Mouse (Mus musculus) adrenal gland (tissue): ENCODE results near the gene Pradc1.
"Not testable (repeated sequence)": the region's sequence is repeated elsewhere in the genome, so short reads cannot be mapped to it uniquely, and the experiment has no call there.

ENCODE experiments used
- intact Hi-C: fragments of 180-260 bp; cut with DNase I; formaldehyde crosslinking; loops from one replicate; pipeline ENCODE4 v1.15.1; 2025

Pradc1 gene

GRCm38 (mm10) chr6:85452411-85452665 lies 568 bp upstream of the Pradc1 start:
- intact Hi-C loops, result no loop called here

- intact Hi-C loops, result no loop called here
These were observed 790 bp downstream of the Pradc1 start, which contains the start of gene Cct7 for GRCm38 (mm10) chr6:85450697-85451663. Gene Cct7 (plus strand): TSS chr6:85451514.

- intact Hi-C loops, result not testable (repeated sequence)
These were observed 1.6 kb downstream of the Pradc1 start for GRCm38 (mm10) chr6:85450140-85450539.

GRCm38 (mm10) chr6:85447351-85447750 lies 4.4 kb downstream of the Pradc1 start:
- intact Hi-C loops, result no loop called here

- intact Hi-C loops, result no loop called here
These were observed 6.5 kb downstream of the Pradc1 start for GRCm38 (mm10) chr6:85445286-85445685.

- intact Hi-C loops, result no loop called here
These were observed 7.4 kb downstream of the Pradc1 start for GRCm38 (mm10) chr6:85444266-85444965.

GRCm38 (mm10) chr6:85443488-85444233 lies 8.1 kb downstream of the Pradc1 start:
- intact Hi-C loops, result no loop called here

GRCm38 (mm10) chr6:85441142-85441541 lies 10.6 kb downstream of the Pradc1 start:
- intact Hi-C loops, result no loop called here

- intact Hi-C loops, result no loop called here
These were observed 15.1 kb downstream of the Pradc1 start for GRCm38 (mm10) chr6:85436631-85437030.

GRCm38 (mm10) chr6:85436204-85436603 lies 15.6 kb downstream of the Pradc1 start:
- intact Hi-C loops, result no loop called here

- intact Hi-C loops, result no loop called here
These were observed 17.9 kb downstream of the Pradc1 start for GRCm38 (mm10) chr6:85433865-85434264.

GRCm38 (mm10) chr6:85431842-85432431 lies 19.8 kb downstream of the Pradc1 start, which contains the start of gene Smyd5:
Gene Smyd5 (plus strand): TSS chr6:85431989.
- intact Hi-C loops, result no loop called here

GRCm38 (mm10) chr6:85431274-85431841 lies 20.4 kb downstream of the Pradc1 start:
- intact Hi-C loops, result no loop called here

GRCm38 (mm10) chr6:85423836-85424379 lies 27.9 kb downstream of the Pradc1 start, which contains the start of gene Noto:
Gene Noto (plus strand): TSS chr6:85423886.
- intact Hi-C loops, result no loop called here

- intact Hi-C loops, result no loop called here
These were observed 32.6 kb downstream of the Pradc1 start for GRCm38 (mm10) chr6:85419150-85419549.

GRCm38 (mm10) chr6:85415829-85416228 lies 35.9 kb downstream of the Pradc1 start:
- intact Hi-C loops, result no loop called here

- intact Hi-C loops, result loop anchor here (5.0 kb wide), 1 partner anchor 249 kb away; no protein-coding TSS in a partner anchor
These were observed 40.9 kb downstream of the Pradc1 start for GRCm38 (mm10) chr6:85410771-85411273.

- intact Hi-C loops, result no loop called here
These were observed 42.8 kb downstream of the Pradc1 start for GRCm38 (mm10) chr6:85409003-85409402.

- intact Hi-C loops, result no loop called here
These were observed 48.7 kb downstream of the Pradc1 start for GRCm38 (mm10) chr6:85403039-85403438.

GRCm38 (mm10) chr6:85402613-85403012 lies 49.2 kb downstream of the Pradc1 start:
- intact Hi-C loops, result no loop called here
